Mouse (Mus musculus): ENCODE results near the gene Rab24.
A peak's percentile ranks its signal among the peaks of the same experiment; 100 is the strongest.

Rab24 gene

GRCm38 (mm10) chr13:55329109-55329682 is 7.5 kb upstream of the Rab24 start:
- DNase-seq (ENCODE audit: extremely low read depth, low read depth, low spot score): no peak

- DNase-seq (ENCODE audit: extremely low read depth, low read depth, low spot score): no peak
Observed at GRCm38 (mm10) chr13:55328641-55329040, 6.9 kb upstream of the Rab24 start.

- no peak for DNase-seq (ENCODE audit: extremely low read depth, low read depth, low spot score)
Observed at GRCm38 (mm10) chr13:55328171-55328570, 6.4 kb upstream of the Rab24 start.

- peak; percentile 81 for DNase-seq (ENCODE audit: extremely low read depth, low read depth, low spot score)
Observed at GRCm38 (mm10) chr13:55327633-55328032, 5.9 kb upstream of the Rab24 start.

- DNase-seq (ENCODE audit: extremely low read depth, low read depth, low spot score): no peak
Observed at GRCm38 (mm10) chr13:55327169-55327568, 5.4 kb upstream of the Rab24 start.

- no peak for DNase-seq (ENCODE audit: extremely low read depth, low read depth, low spot score)
Observed at GRCm38 (mm10) chr13:55325596-55325995, 3.9 kb upstream of the Rab24 start.

GRCm38 (mm10) chr13:55322130-55322825 is 532 bp upstream of the Rab24 start:
- no peak for DNase-seq (ENCODE audit: extremely low read depth, low read depth, low spot score)

- peak; percentile 33 for DNase-seq (ENCODE audit: extremely low read depth, low read depth, low spot score)
Observed at GRCm38 (mm10) chr13:55319931-55320533, 1.7 kb downstream of the Rab24 start, which contains the start of gene Prelid1. Prelid1 (plus strand) TSS chr13:55320500.

GRCm38 (mm10) chr13:55318351-55318750 is 3.4 kb downstream of the Rab24 start:
- no peak for DNase-seq (ENCODE audit: extremely low read depth, low read depth, low spot score)

- no peak for DNase-seq (ENCODE audit: extremely low read depth, low read depth, low spot score)
Observed at GRCm38 (mm10) chr13:55314891-55315412, 6.8 kb downstream of the Rab24 start.

- no peak for DNase-seq (ENCODE audit: extremely low read depth, low read depth, low spot score)
Observed at GRCm38 (mm10) chr13:55313051-55313450, 8.7 kb downstream of the Rab24 start.

GRCm38 (mm10) chr13:55312028-55312630 is 9.6 kb downstream of the Rab24 start:
- no peak for DNase-seq (ENCODE audit: extremely low read depth, low read depth, low spot score)

- no peak for DNase-seq (ENCODE audit: extremely low read depth, low read depth, low spot score)
Observed at GRCm38 (mm10) chr13:55300913-55301312, 20.8 kb downstream of the Rab24 start.

GRCm38 (mm10) chr13:55296760-55297159 is 25.0 kb downstream of the Rab24 start:
- DNase-seq (ENCODE audit: extremely low read depth, low read depth, low spot score): no peak

- DNase-seq (ENCODE audit: extremely low read depth, low read depth, low spot score): no peak
Observed at GRCm38 (mm10) chr13:55288854-55289253, 32.9 kb downstream of the Rab24 start.

- DNase-seq (ENCODE audit: extremely low read depth, low read depth, low spot score): no peak
Observed at GRCm38 (mm10) chr13:55277646-55278045, 44.1 kb downstream of the Rab24 start.

GRCm38 (mm10) chr13:55277203-55277602 is 44.5 kb downstream of the Rab24 start:
- no peak for DNase-seq (ENCODE audit: extremely low read depth, low read depth, low spot score)
